Mouse (Mus musculus) kidney, postnatal 4 days (tissue): ENCODE measurements around the gene Dera.
A peak's percentile ranks its signal among the peaks of the same experiment; 100 is the strongest.

Experiments
- DNase-seq, 2 experiments: peaks; one replicate each; pipeline ENCODE4 v3.0.0; 2021; ENCODE audit warnings: mixed read lengths in 2 of 2

Dera gene

GRCm38 (mm10) chr6:137757891-137758290, 3.5 kb downstream of the Dera start:
- no peak for DNase-seq

- DNase-seq, result peak; percentile 32 to 41
Observed at GRCm38 (mm10) chr6:137759681-137760080, 5.3 kb downstream of the Dera start.

GRCm38 (mm10) chr6:137760966-137761365, 6.6 kb downstream of the Dera start:
- no peak for DNase-seq

GRCm38 (mm10) chr6:137764572-137765210, 10.3 kb downstream of the Dera start:
- DNase-seq, result peak in 1 of 2 experiments; percentile 24

GRCm38 (mm10) chr6:137766177-137766576, 11.8 kb downstream of the Dera start:
- no peak for DNase-seq

GRCm38 (mm10) chr6:137771621-137772250, 17.4 kb downstream of the Dera start:
- DNase-seq, result no peak

- no peak for DNase-seq
Observed at GRCm38 (mm10) chr6:137772918-137773636, 18.7 kb downstream of the Dera start.

GRCm38 (mm10) chr6:137773637-137774028, 19.3 kb downstream of the Dera start:
- DNase-seq, result no peak

- DNase-seq, result no peak
Observed at GRCm38 (mm10) chr6:137774166-137774565, 19.8 kb downstream of the Dera start.

- no peak for DNase-seq
Observed at GRCm38 (mm10) chr6:137775159-137775558, 20.8 kb downstream of the Dera start.

GRCm38 (mm10) chr6:137776981-137777380, 22.6 kb downstream of the Dera start:
- DNase-seq, result no peak

GRCm38 (mm10) chr6:137783899-137784637, 29.7 kb downstream of the Dera start:
- no peak for DNase-seq

- no peak for DNase-seq
Observed at GRCm38 (mm10) chr6:137788976-137789590, 34.7 kb downstream of the Dera start.

- DNase-seq, result no peak
Observed at GRCm38 (mm10) chr6:137789658-137790057, 35.3 kb downstream of the Dera start.

GRCm38 (mm10) chr6:137795494-137795893, 41.1 kb downstream of the Dera start:
- no peak for DNase-seq

- DNase-seq, result peak; percentile 42 to 52
Observed at GRCm38 (mm10) chr6:137796596-137797567, 42.5 kb downstream of the Dera start.

- DNase-seq, result peak; percentile 56 to 58
Observed at GRCm38 (mm10) chr6:137799253-137799652, 44.9 kb downstream of the Dera start.

- no peak for DNase-seq
Observed at GRCm38 (mm10) chr6:137803456-137804005, 49.2 kb downstream of the Dera start.

- no peak for DNase-seq
Observed at GRCm38 (mm10) chr6:137804121-137804520, 49.8 kb downstream of the Dera start.

- peak in 1 of 2 experiments; percentile 20 for DNase-seq
Observed at GRCm38 (mm10) chr6:137804606-137805005, 50.3 kb downstream of the Dera start.

GRCm38 (mm10) chr6:137806342-137806741, 52.0 kb downstream of the Dera start:
- no peak for DNase-seq
